Comparison of ENCODE assay signal across 1 mouse cellular context in genomic region chr5:137600281-137600618, GRCm38 (mm10).
TF ChIP-seq lines count a peak whose summit lies in the region.

No protein-coding gene starts in this region.

TF ChIP-seq in MEL, 35 proteins besides CTCF, POLR2A, EP300 and RAD21 (continued from another document):
- TF ChIP-seq NELFE (IDR thresholded peaks at IDR 0.05; ENCODE audit: low read depth, low read length) (0 out of 2 replicates have a peak, but pooled peaks have one; percentile 9), ZKSCAN1 (IDR thresholded peaks at IDR 0.05; ENCODE audit: low read depth, low read length) (no peak)
